Mouse (Mus musculus) liver, adult 2 months (tissue): ENCODE data around the gene Rab3ip.
A peak's percentile ranks its signal among the peaks of the same experiment; 100 is the strongest.

Source experiments
- CTCF ChIP-seq: fragments of 200-500 bp; IDR thresholded peaks from 2 replicates; pipeline ENCODE4 v1.5.1; 2011; ENCODE audit warnings: low read depth, low read length, control low read depth
- POLR2A ChIP-seq: fragments of 200-500 bp; IDR thresholded peaks from 2 replicates; pipeline ENCODE4 v1.6.1; 2011; ENCODE audit warnings: low read length, control low read depth; ENCODE audit not compliant: insufficient read depth; ENCODE audit errors: extremely low read depth

- TF ChIP-seq CTCF = peak; percentile 49
- no peak for TF ChIP-seq POLR2A
Measured at GRCm38 (mm10) chr10:116980888-116981287, 30.3 kb upstream of the Rab3ip start.
